25 mouse cellular contexts compared by ENCODE assay signal in the genomic region with DNA sequence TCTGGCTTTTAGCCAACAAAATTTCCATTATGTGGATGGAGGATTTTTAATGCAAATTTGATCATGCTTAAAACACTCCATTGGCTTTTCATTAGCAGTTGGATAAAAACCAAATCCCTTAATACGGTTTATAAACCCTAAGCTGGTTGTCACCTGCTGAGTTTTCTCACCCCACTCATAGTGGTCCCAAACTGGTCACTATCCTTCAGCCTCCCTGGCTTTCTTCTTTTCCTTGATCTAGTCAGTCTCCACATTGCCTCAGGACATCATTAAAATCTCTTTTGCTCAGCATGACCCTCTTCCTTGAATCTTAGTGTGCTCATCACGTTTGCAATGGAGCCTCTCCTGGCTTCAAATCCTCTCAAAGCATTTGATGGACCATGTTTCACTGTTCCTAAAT.
DNase-seq lines count a peak whose midpoint lies in the region; ATAC-seq and TF ChIP-seq lines count a peak whose summit lies in the region.
"Had no signal": no experiment of that assay in that cellular context is flagged by ENCODE, and none has a peak within 500 bp of the region (broad histone marks: within the 10 kb centered on the region; RNA-seq: fewer than 3 reads in every experiment).

No protein-coding gene starts in this region.

- WGBS in kidney, adult 2 months, result 42% methylated on average over 2 of the region's 2 CpGs
- WGBS in midbrain, embryonic 14.5 days, result 37% methylated on average over 2 of the region's 2 CpGs
- WGBS in midbrain, embryonic 10.5 days, result 44% methylated on average over 2 of the region's 2 CpGs

- ATAC-seq in midbrain, embryonic 14.5 days (ENCODE audit: low FRiP score, low TSS enrichment), result no peak
- ATAC-seq: activated CD4-positive, CD25-positive, alpha-beta regulatory T cell, adult 4 months; forebrain, postnatal 0 days; hindbrain, embryonic 16.5 days; inflammation-experienced regulatory T-cells, adult 6 months had no signal

- TF ChIP-seq POLR2A in kidney, adult 2 months (IDR thresholded peaks at IDR 0.05; ENCODE audit: low read depth, low read length), result no peak

- H3K36me3 ChIP-seq in kidney, adult 2 months (ENCODE audit: control insufficient read depth, insufficient read depth, low read length), result no peaks in the 10 kb centered on the region
- no peaks in the 10 kb centered on the region for H3K36me3 ChIP-seq in midbrain, embryonic 14.5 days (ENCODE audit: control insufficient read depth, insufficient read depth, low read length)
- H3K36me3 ChIP-seq in midbrain, embryonic 10.5 days, result no peaks in the 10 kb centered on the region
- H3K36me3 ChIP-seq: embryonic facial prominence, embryonic 10.5 days; embryonic facial prominence, embryonic 13.5 days; forebrain, embryonic 12.5 days; hindbrain, embryonic 12.5 days had no signal

- no peaks in the 10 kb centered on the region for H3K4me1 ChIP-seq in kidney, adult 2 months (ENCODE audit: control insufficient read depth, insufficient read depth, low read length)
- no peaks in the 10 kb centered on the region for H3K4me1 ChIP-seq in midbrain, embryonic 14.5 days (ENCODE audit: control insufficient read depth, insufficient read depth, low read length)
- H3K4me1 ChIP-seq in midbrain, embryonic 10.5 days, result no peaks in the 10 kb centered on the region
- H3K4me1 ChIP-seq: embryonic facial prominence, embryonic 10.5 days; embryonic facial prominence, embryonic 13.5 days; forebrain, embryonic 12.5 days; hindbrain, embryonic 12.5 days had no signal

- no peak overlapping the region for H3K27ac ChIP-seq in kidney, adult 2 months (ENCODE audit: insufficient read depth, low read depth, low read length)
- H3K27ac ChIP-seq in midbrain, embryonic 14.5 days (replicated peaks; ENCODE audit: low read depth, low read length), result no peak overlapping the region
- H3K27ac ChIP-seq in midbrain, embryonic 10.5 days (replicated peaks), result no peak overlapping the region
- H3K27ac ChIP-seq: embryonic facial prominence, embryonic 10.5 days; embryonic facial prominence, embryonic 13.5 days; forebrain, embryonic 12.5 days; gastrocnemius, adult 2 months; hindbrain, embryonic 12.5 days had no signal

- no peak overlapping the region for H3K4me3 ChIP-seq in kidney, adult 2 months (ENCODE audit: insufficient read depth, low read depth, low read length)
- no peak overlapping the region for H3K4me3 ChIP-seq in midbrain, embryonic 14.5 days (replicated peaks; ENCODE audit: low read depth, low read length)
- no peak overlapping the region for H3K4me3 ChIP-seq in midbrain, embryonic 10.5 days
- H3K4me3 ChIP-seq: embryonic facial prominence, embryonic 10.5 days; embryonic facial prominence, embryonic 13.5 days; erythroblast, embryonic 14.5 days; forebrain, embryonic 12.5 days; gastrocnemius, adult 2 months; hindbrain, embryonic 12.5 days had no signal

- no peaks in the 10 kb centered on the region for H3K27me3 ChIP-seq in kidney, adult 2 months (replicated peaks; ENCODE audit: control insufficient read depth, insufficient read depth, low read length)
- no peaks in the 10 kb centered on the region for H3K27me3 ChIP-seq in midbrain, embryonic 14.5 days (ENCODE audit: control insufficient read depth, insufficient read depth, low read length)
- no peaks in the 10 kb centered on the region for H3K27me3 ChIP-seq in midbrain, embryonic 10.5 days (ENCODE audit: low read depth, poor library complexity, severe bottlenecking)
- H3K27me3 ChIP-seq: embryonic facial prominence, embryonic 13.5 days; forebrain, embryonic 12.5 days; hindbrain, embryonic 12.5 days had no signal

- TF ChIP-seq CTCF in kidney, adult 2 months (conservative IDR thresholded peaks at IDR 0.05; ENCODE audit: insufficient read depth, insufficient read length, low read depth, low read length), result no peak

- no peak overlapping the region for H3K4me2 ChIP-seq in midbrain, embryonic 14.5 days (ENCODE audit: low read length)
- H3K4me2 ChIP-seq: embryonic facial prominence, embryonic 13.5 days; forebrain, embryonic 12.5 days; heart, embryonic 11.5 days; hindbrain, embryonic 12.5 days had no signal

- DNase-seq in cerebellum, postnatal 10 days, result peak; percentile 5 to 10
- no peak for DNase-seq in cerebellum, postnatal 25 days
- DNase-seq in kidney, adult 2 months, result peak; percentile 8
- no peak for DNase-seq in kidney, postnatal 10 days
- peak; percentile 42 for DNase-seq in midbrain, embryonic 14.5 days
- DNase-seq in midbrain, embryonic 10.5 days (ENCODE audit: low spot score), result no peak
- DNase-seq: adrenal gland, adult 8-10 months; adrenal gland, postnatal 25 days; cerebellum, adult 18-20 months; cerebellum, adult 9-10 months; cerebellum, postnatal 36 days; embryo, embryonic 11 days; forebrain, postnatal 0 days; gastrocnemius, adult 2 months; gastrocnemius, postnatal 14 days; heart, adult 11 months had no signal

- H3K9me3 ChIP-seq in midbrain, embryonic 14.5 days (ENCODE audit: control insufficient read depth, low read length), result no peaks in the 10 kb centered on the region
- no peaks in the 10 kb centered on the region for H3K9me3 ChIP-seq in midbrain, embryonic 10.5 days (replicated peaks)
- H3K9me3 ChIP-seq: embryonic facial prominence, embryonic 10.5 days; embryonic facial prominence, embryonic 13.5 days; forebrain, embryonic 12.5 days; hindbrain, embryonic 12.5 days had no signal

- no peak overlapping the region for H3K9ac ChIP-seq in midbrain, embryonic 14.5 days (replicated peaks; ENCODE audit: low read length)
- H3K9ac ChIP-seq: embryonic facial prominence, embryonic 13.5 days; forebrain, embryonic 12.5 days; forebrain, postnatal 0 days; hindbrain, embryonic 12.5 days had no signal

Comparison
In these comparisons a context has a peak if more than half of its experiments do, and no peak if none do; other contexts are left out.
1. DNase-seq: peak in cerebellum, postnatal 10 days (2 of 2), kidney, adult 2 months (single experiment) and midbrain, embryonic 14.5 days (single experiment); none in cerebellum, postnatal 25 days (0 of 2), kidney, postnatal 10 days (single experiment) and midbrain, embryonic 10.5 days (single experiment).